Mouse (Mus musculus) kidney, embryonic 14.5 days (tissue): ENCODE measurements at regions not wholly inside any gene's neighbourhood (a gene's known extent, or its start where the extent isn't known, plus 50 kb on each side); places are given as distances from the start of the nearest gene placed in this dataset.
"Not testable (repeated sequence)": the region's sequence is repeated elsewhere in the genome, so short reads cannot be mapped to it uniquely, and the experiment has no call there.

Experiments
- ATAC-seq: fragments of 200-750 bp; cut with Nextera tagmentation; 2 replicates; pipeline ENCODE4 v1.8.0; 2017; ENCODE audit warnings: moderate number of reproducible peaks, mild to moderate bottlenecking, moderate TSS enrichment, moderate library complexity; ENCODE audit not compliant: low FRiP score, low TSS enrichment
- H3K27ac ChIP-seq: fragments of 300-500 bp; sonication (generic); 2 replicates; pipeline ENCODE4 v1.5.1; 2014; ENCODE audit warnings: low read depth, mild to moderate bottlenecking, low read length, moderate library complexity, mixed read lengths
- H3K27me3 ChIP-seq: fragments of 300-500 bp; sonication (generic); 2 replicates; pipeline ENCODE4 v1.6.1; 2014; ENCODE audit warnings: mild to moderate bottlenecking, low read length; ENCODE audit not compliant: control insufficient read depth, insufficient read depth
- H3K36me3 ChIP-seq: fragments of 300-500 bp; sonication (generic); 2 replicates; pipeline ENCODE4 v1.6.1; 2014; ENCODE audit warnings: low read length, mixed read lengths; ENCODE audit not compliant: control insufficient read depth, insufficient read depth
- H3K4me1 ChIP-seq: fragments of 300-500 bp; sonication (generic); 2 replicates; pipeline ENCODE4 v1.6.1; 2014; ENCODE audit warnings: low read length, mixed read lengths; ENCODE audit not compliant: control insufficient read depth, insufficient read depth
- H3K4me2 ChIP-seq: fragments of 300-500 bp; sonication (generic); replicated peaks from 2 replicates; pipeline ENCODE4 v1.6.1; 2014; ENCODE audit warnings: low read depth, mild to moderate bottlenecking, low read length
- H3K4me3 ChIP-seq: fragments of 300-500 bp; sonication (generic); 2 replicates; pipeline ENCODE4 v1.5.1; 2014; ENCODE audit warnings: mild to moderate bottlenecking, low read length
- H3K9ac ChIP-seq: fragments of 300-500 bp; sonication (generic); 2 replicates; pipeline ENCODE4 v1.6.1; 2014; ENCODE audit warnings: low read depth, mild to moderate bottlenecking, low read length, moderate library complexity
- H3K9me3 ChIP-seq: fragments of 300-500 bp; sonication (generic); 2 replicates; pipeline ENCODE4 v1.6.1; 2016; ENCODE audit warnings: low read length; ENCODE audit not compliant: control insufficient read depth
- WGBS: fragments of 180-500 bp; shearing (Covaris S2); extraction: QIAGEN DNeasy Blood & Tissue Kit; methylation state at CpG from one replicate; pipeline ENCODE4 v1.1.7; 2014; 5-methylcytosine and 5-hydroxymethylcytosine counted together

GRCm38 (mm10) chr16:55758707-55759067 lies 80.0 kb downstream of the Nfkbiz start:
- Histone ChIP-seq H3K9me3 (no peaks in the 10 kb centered on the region), H3K27ac (no peak overlapping the region), H3K4me3 (no peak overlapping the region), H3K4me2 (peak overlapping the region; percentile 4; the same call in 1 of the 2 replicates), H3K9ac (no peak overlapping the region), H3K36me3 (no peaks in the 10 kb centered on the region), H3K27me3 (no peaks in the 10 kb centered on the region), H3K4me1 (no peaks in the 10 kb centered on the region)
- ATAC-seq, result peak; percentile 82; the same call in 1 of the 2 replicates
- 31% methylated on average over 11 of the region's 11 CpGs for WGBS

GRCm38 (mm10) chr16:55757952-55758706 lies 80.6 kb downstream of the Nfkbiz start:
- Histone ChIP-seq H3K9ac (no peak overlapping the region), H3K4me2 (peak overlapping the region; percentile 4; the same call in 1 of the 2 replicates), H3K36me3 (no peaks in the 10 kb centered on the region), H3K9me3 (no peaks in the 10 kb centered on the region), H3K4me3 (no peak overlapping the region), H3K27me3 (no peaks in the 10 kb centered on the region), H3K4me1 (no peaks in the 10 kb centered on the region), H3K27ac (no peak overlapping the region)
- peak; percentile 84 for ATAC-seq
- WGBS, result 17% methylated on average over 4 of the region's 5 CpGs

- not testable (repeated sequence) for H3K4me2 ChIP-seq, H3K4me1 ChIP-seq, H3K27me3 ChIP-seq, H3K9me3 ChIP-seq, ATAC-seq, H3K4me3 ChIP-seq, H3K27ac ChIP-seq, H3K9ac ChIP-seq, H3K36me3 ChIP-seq
- WGBS, result 90% methylated on average over 3 of the region's 3 CpGs
These were observed 81.3 kb downstream of the Nfkbiz start for GRCm38 (mm10) chr16:55757422-55757815.

GRCm38 (mm10) chr16:55756764-55757421 lies 81.8 kb downstream of the Nfkbiz start:
- H3K27me3 ChIP-seq, result no peaks in the 10 kb centered on the region
- no peak overlapping the region for H3K4me3 ChIP-seq
- H3K9ac ChIP-seq, result no peak overlapping the region
- no peaks in the 10 kb centered on the region for H3K9me3 ChIP-seq
- H3K4me2 ChIP-seq, result no peak overlapping the region
- WGBS, result 90% methylated on average over 15 of the region's 15 CpGs
- H3K36me3 ChIP-seq, result no peaks in the 10 kb centered on the region
- no peak overlapping the region for H3K27ac ChIP-seq
- no peak for ATAC-seq
- no peaks in the 10 kb centered on the region for H3K4me1 ChIP-seq

GRCm38 (mm10) chr16:55755309-55755832 lies 83.3 kb downstream of the Nfkbiz start:
- no peak overlapping the region for H3K9ac ChIP-seq
- WGBS, result 77% methylated on average over 6 of the region's 6 CpGs
- H3K4me2 ChIP-seq, result no peak overlapping the region

GRCm38 (mm10) chr16:55754092-55754763 lies 84.5 kb downstream of the Nfkbiz start:
- H3K9me3 ChIP-seq, result no peaks in the 10 kb centered on the region
- no peak for ATAC-seq
- WGBS, result 91% methylated on average over 14 of the region's 14 CpGs
- H3K27me3 ChIP-seq, result no peaks in the 10 kb centered on the region
- H3K4me2 ChIP-seq, result no peak overlapping the region
- no peak overlapping the region for H3K4me3 ChIP-seq
- no peak overlapping the region for H3K27ac ChIP-seq
- H3K4me1 ChIP-seq, result no peaks in the 10 kb centered on the region
- no peak overlapping the region for H3K9ac ChIP-seq
- H3K36me3 ChIP-seq, result no peaks in the 10 kb centered on the region

More at GRCm38 (mm10) chr16:55755309-55755832, 83.3 kb downstream of the Nfkbiz start:
- H3K4me1 ChIP-seq, result no peaks in the 10 kb centered on the region
- no peak overlapping the region for H3K4me3 ChIP-seq
- no peaks in the 10 kb centered on the region for H3K36me3 ChIP-seq
- no peaks in the 10 kb centered on the region for H3K9me3 ChIP-seq
- no peaks in the 10 kb centered on the region for H3K27me3 ChIP-seq
- H3K27ac ChIP-seq, result no peak overlapping the region
- ATAC-seq, result no peak

- H3K9ac ChIP-seq, result no peak overlapping the region
- H3K4me2 ChIP-seq, result no peak overlapping the region
- 82% methylated on average over 4 of the region's 4 CpGs for WGBS
- H3K4me3 ChIP-seq, result no peak overlapping the region
- no peaks in the 10 kb centered on the region for H3K36me3 ChIP-seq
- no peaks in the 10 kb centered on the region for H3K4me1 ChIP-seq
- H3K27me3 ChIP-seq, result no peaks in the 10 kb centered on the region
- no peak for ATAC-seq
- no peak overlapping the region for H3K27ac ChIP-seq
- no peaks in the 10 kb centered on the region for H3K9me3 ChIP-seq
These were observed 85.3 kb downstream of the Nfkbiz start for GRCm38 (mm10) chr16:55753380-55753779.

GRCm38 (mm10) chr16:55747250-55747649 lies 91.4 kb downstream of the Nfkbiz start:
- Histone ChIP-seq H3K27ac (no peak overlapping the region), H3K9me3 (no peaks in the 10 kb centered on the region), H3K27me3 (no peaks in the 10 kb centered on the region), H3K4me1 (no peaks in the 10 kb centered on the region), H3K9ac (no peak overlapping the region), H3K36me3 (no peaks in the 10 kb centered on the region), H3K4me3 (no peak overlapping the region), H3K4me2 (no peak overlapping the region)
- 80% methylated on average over 2 of the region's 2 CpGs for WGBS
- ATAC-seq, result no peak

- no peak overlapping the region for H3K27ac ChIP-seq
- no peak overlapping the region for H3K4me3 ChIP-seq
- no peaks in the 10 kb centered on the region for H3K9me3 ChIP-seq
- no peaks in the 10 kb centered on the region for H3K27me3 ChIP-seq
- ATAC-seq, result no peak
- no peak overlapping the region for H3K9ac ChIP-seq
- no peak overlapping the region for H3K4me2 ChIP-seq
- H3K36me3 ChIP-seq, result no peaks in the 10 kb centered on the region
- no peaks in the 10 kb centered on the region for H3K4me1 ChIP-seq
- WGBS, result 76% methylated on average over 3 of the region's 3 CpGs
These were observed 92.5 kb downstream of the Nfkbiz start for GRCm38 (mm10) chr16:55746159-55746558.
